Mouse (Mus musculus): ENCODE data around the gene Zfp46.
A peak's percentile ranks its signal among the peaks of the same experiment; 100 is the strongest.

Zfp46 gene

GRCm38 (mm10) chr4:136284455-136284854 lies at the start of gene Zfp46:
Gene Zfp46 (plus strand): TSS chr4:136284683.
- peak; percentile 65 to 74 for DNase-seq

- no peak for DNase-seq
These were observed 45.8 kb upstream of the Zfp46 start for GRCm38 (mm10) chr4:136238669-136239068.

DNA sequence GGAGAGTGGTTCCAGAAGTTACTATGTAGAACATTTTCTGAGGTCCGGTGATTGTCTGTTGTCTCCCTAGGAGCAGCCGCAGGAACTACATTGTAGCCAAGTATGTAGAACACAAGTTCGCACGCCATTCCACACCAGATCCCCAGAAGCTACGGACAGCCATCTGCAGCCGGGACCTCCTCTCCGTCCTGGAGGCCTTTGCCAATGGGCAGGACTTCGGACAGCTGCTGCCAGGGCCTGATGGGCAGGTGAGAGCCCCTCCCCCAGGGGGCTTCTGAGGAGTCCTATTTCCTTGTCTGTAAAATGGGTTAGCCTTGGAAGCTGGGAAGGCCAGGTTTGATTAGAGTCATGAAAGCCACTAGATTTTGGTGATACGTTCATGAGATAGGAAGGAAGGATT lies 45.4 kb upstream of the Zfp46 start:
- no peak for DNase-seq

DNA sequence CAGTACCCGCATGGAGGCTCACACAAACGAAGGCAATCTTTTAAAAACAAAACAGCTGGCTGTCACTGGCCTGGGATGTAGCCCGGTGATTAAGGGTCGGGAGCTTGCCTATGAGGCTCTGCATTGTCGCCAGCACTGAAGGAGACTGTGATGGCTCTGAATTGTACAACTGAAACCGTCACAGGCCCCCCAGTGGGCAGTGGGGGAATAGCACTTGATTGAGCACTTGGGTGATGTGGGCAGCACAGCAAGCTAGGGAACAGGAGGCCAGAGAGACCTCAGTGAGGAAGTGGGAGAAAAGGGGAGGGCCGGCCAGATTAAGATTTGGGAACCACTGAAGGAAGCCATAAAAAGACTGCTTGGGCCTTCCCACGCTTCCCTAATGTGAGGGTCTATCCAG lies 44.9 kb upstream of the Zfp46 start:
- peak; percentile 86 for DNase-seq

- DNase-seq = no peak
These were observed 44.4 kb upstream of the Zfp46 start for GRCm38 (mm10) chr4:136240123-136240522.

GRCm38 (mm10) chr4:136240955-136241354 lies 43.5 kb upstream of the Zfp46 start:
- DNase-seq = no peak

GRCm38 (mm10) chr4:136242065-136242703 lies 42.3 kb upstream of the Zfp46 start:
- peak in 1 of 2 experiments; percentile 12 for DNase-seq

DNA sequence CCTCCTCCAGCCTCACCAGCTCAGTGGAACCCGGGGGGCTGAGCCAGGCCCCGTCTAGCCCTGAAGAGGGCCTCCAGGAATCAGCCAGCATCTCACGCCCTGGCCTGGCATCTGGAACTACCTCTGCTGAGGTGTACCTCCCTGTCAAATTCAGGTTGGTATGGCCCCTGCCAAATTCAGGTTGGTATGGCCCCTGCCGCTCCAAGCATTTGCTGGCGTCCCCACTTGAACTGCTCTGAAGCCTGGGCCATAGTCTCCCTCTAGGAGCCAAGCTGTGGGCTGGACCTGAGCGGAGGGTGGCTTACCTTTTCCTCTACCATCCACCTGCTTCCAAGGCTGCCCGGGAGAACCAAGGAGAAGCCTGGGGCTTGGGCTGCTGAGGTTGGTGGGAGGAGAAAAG lies 41.8 kb upstream of the Zfp46 start:
- DNase-seq = no peak

- DNase-seq = no peak
These were observed 40.3 kb upstream of the Zfp46 start for GRCm38 (mm10) chr4:136244208-136244607.

- no peak for DNase-seq
These were observed 38.8 kb upstream of the Zfp46 start for GRCm38 (mm10) chr4:136245681-136246080.

DNA sequence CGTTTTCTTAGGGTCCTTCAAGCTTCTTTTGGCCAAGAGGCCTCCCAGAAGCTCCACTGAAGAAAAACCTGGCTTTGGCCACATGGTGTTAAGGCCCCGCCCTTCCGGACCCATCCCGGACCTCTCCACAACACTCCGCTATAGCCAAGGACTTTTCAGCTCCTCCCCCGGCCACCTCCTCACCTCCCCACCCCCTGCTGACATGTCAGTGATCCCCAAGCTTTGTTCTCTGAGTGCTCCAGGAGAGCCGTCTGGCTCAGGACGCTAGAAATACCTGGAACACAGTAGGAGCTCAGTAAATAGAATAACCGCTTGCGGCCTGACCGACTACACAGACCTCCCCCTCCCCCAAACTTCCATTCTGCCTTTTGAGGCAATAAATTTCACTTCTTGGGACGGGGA lies 37.9 kb upstream of the Zfp46 start:
- no peak for DNase-seq

GRCm38 (mm10) chr4:136247386-136247728 lies 37.1 kb upstream of the Zfp46 start:
- no peak for DNase-seq

- no peak for DNase-seq
These were observed 36.6 kb upstream of the Zfp46 start, which contains the start of gene Tcea3 for GRCm38 (mm10) chr4:136247729-136248463. Gene Tcea3 (plus strand): TSS chr4:136247729.

GRCm38 (mm10) chr4:136248464-136249331 lies 35.8 kb upstream of the Zfp46 start:
- no peak for DNase-seq

DNA sequence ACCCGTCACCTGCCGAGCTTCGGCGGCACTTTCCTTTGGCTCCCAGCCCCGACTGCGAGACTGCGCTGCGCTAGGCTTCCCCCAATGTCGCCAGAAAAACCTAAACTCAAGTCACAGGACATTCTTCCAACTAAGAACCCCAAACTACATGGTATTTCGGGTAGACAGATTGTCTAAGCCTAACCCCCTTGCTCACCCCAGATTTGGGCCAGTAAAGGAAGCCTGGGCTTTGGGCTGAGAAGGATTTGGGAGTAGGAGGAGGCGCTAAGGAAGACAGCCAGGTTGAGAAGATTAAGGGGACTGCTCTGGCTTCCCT lies 35.2 kb upstream of the Zfp46 start:
- no peak for DNase-seq

DNA sequence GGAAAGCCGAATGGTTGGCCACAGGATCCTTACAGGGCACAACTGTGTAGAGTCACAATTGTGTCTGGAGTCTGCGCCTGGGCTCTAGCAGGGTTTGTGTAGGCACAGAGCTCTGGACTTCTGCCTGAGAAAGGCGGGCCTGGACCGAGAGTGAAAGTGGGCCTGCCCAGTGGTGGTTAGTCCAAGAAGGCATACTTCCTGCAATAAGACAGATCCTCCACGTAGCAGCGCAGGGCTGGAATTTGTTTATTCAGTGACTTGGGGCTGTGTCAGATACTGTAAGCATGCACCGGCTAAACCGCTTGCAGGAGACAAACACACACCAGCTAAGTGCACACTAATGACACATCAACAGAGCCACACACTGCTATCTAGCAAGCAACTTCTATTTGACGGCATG lies 34.7 kb upstream of the Zfp46 start:
- DNase-seq = no peak

DNA sequence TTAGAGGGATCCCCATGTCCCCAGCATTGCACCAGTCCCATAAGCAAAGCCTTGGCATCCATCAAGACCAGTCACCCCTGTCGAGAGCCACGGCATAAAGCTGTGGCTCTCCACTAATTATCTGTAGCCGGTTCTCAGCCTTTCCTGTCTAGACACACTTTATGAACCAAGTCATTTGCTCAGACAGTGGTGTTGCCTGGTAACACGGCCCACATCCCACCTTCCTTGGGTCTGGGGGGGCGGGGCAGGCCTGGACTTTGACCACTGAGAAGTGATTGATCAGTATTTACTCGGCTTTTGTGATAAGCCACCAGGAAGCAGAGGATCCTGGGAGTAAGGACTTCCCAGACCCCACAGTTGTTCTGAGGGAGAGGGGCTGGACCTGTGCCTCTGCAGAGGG lies 28.6 kb upstream of the Zfp46 start:
- DNase-seq = no peak

- no peak for DNase-seq
These were observed 27.8 kb upstream of the Zfp46 start for GRCm38 (mm10) chr4:136256696-136257095.

GRCm38 (mm10) chr4:136259916-136260315 lies 24.6 kb upstream of the Zfp46 start:
- no peak for DNase-seq

- DNase-seq = peak; percentile 79 to 81
These were observed 23.8 kb upstream of the Zfp46 start for GRCm38 (mm10) chr4:136260491-136261180.

GRCm38 (mm10) chr4:136261912-136262311 lies 22.6 kb upstream of the Zfp46 start:
- DNase-seq = no peak

GRCm38 (mm10) chr4:136263555-136263954 lies 20.9 kb upstream of the Zfp46 start:
- no peak for DNase-seq

- DNase-seq = no peak
These were observed 17.7 kb upstream of the Zfp46 start for GRCm38 (mm10) chr4:136266716-136267343.

Data from cerebellum, postnatal 36 days (tissue).